Mouse (Mus musculus) lung, embryonic 14.5 days (tissue): ENCODE measurements at regions not wholly inside any gene's neighbourhood (a gene's known extent, or its start where the extent isn't known, plus 50 kb on each side); places are given as distances from the start of the nearest gene placed in this dataset.
A peak's percentile ranks its signal among the peaks of the same experiment; 100 is the strongest.

ENCODE experiments used
- ATAC-seq: fragments of 200-750 bp; cut with Nextera tagmentation; 2 replicates; pipeline ENCODE4 v1.8.0; 2017; ENCODE audit warnings: mild to moderate bottlenecking, moderate TSS enrichment, moderate library complexity; ENCODE audit not compliant: insufficient read depth
- DNase-seq: peaks from one replicate; pipeline ENCODE4 v3.0.0-alpha.2; 2015
- H3K27ac ChIP-seq: fragments of 300-500 bp; sonication (generic); 2 replicates; pipeline ENCODE4 v1.5.1; 2014; ENCODE audit warnings: low read depth, mild to moderate bottlenecking, moderate library complexity
- H3K27me3 ChIP-seq: fragments of 300-500 bp; sonication (generic); 2 replicates; pipeline ENCODE4 v1.6.1; 2014; ENCODE audit warnings: low read length, control low read depth; ENCODE audit not compliant: insufficient read depth
- H3K36me3 ChIP-seq: fragments of 300-500 bp; sonication (generic); 2 replicates; pipeline ENCODE4 v1.6.1; 2014; ENCODE audit warnings: control low read depth; ENCODE audit not compliant: insufficient read depth
- H3K4me1 ChIP-seq: fragments of 300-500 bp; sonication (generic); 2 replicates; pipeline ENCODE4 v1.6.1; 2014; ENCODE audit warnings: antibody characterized with exemption, control low read depth; ENCODE audit not compliant: insufficient read depth
- H3K4me2 ChIP-seq: fragments of 300-500 bp; sonication (generic); 2 replicates; pipeline ENCODE4 v1.6.1; 2014; ENCODE audit warnings: mild to moderate bottlenecking
- H3K4me3 ChIP-seq: fragments of 300-500 bp; sonication (generic); 2 replicates; pipeline ENCODE4 v1.5.1; 2014; ENCODE audit warnings: low read depth, low read length
- H3K9ac ChIP-seq: fragments of 300-500 bp; sonication (generic); 2 replicates; pipeline ENCODE4 v1.6.1; 2014
- H3K9me3 ChIP-seq: fragments of 300-500 bp; sonication (generic); 2 replicates; pipeline ENCODE4 v1.6.1; 2016; ENCODE audit warnings: low read depth, low read length, control low read depth
- CTCF ChIP-seq: IDR thresholded peaks from 2 replicates; pipeline ENCODE4 v1.5.1; 2016; ENCODE audit warnings: antibody characterized with exemption, low read depth
- WGBS: fragments of 180-500 bp; shearing (Covaris S2); extraction: QIAGEN DNeasy Blood & Tissue Kit; methylation state at CpG from one replicate; pipeline ENCODE4 v1.1.7; 2014; 5-methylcytosine and 5-hydroxymethylcytosine counted together

GRCm38 (mm10) chrX:37753474-37753873 is 51.2 kb upstream of the Rhox5 start:
- TF ChIP-seq CTCF, result no peak
- H3K4me1 ChIP-seq, result no peaks in the 10 kb centered on the region

GRCm38 (mm10) chrX:37754385-37754784 is 50.3 kb upstream of the Rhox5 start:
- no peaks in the 10 kb centered on the region for H3K4me1 ChIP-seq
- DNase-seq, result no peak
- no peaks in the 10 kb centered on the region for H3K36me3 ChIP-seq
- no peak overlapping the region for H3K27ac ChIP-seq
- no peak for TF ChIP-seq CTCF
- H3K9me3 ChIP-seq, result no peaks in the 10 kb centered on the region
- no peak overlapping the region for H3K4me3 ChIP-seq
- no peak for ATAC-seq
- H3K9ac ChIP-seq, result no peak overlapping the region
- WGBS, result 83% methylated on average over 8 of the region's 8 CpGs
- H3K27me3 ChIP-seq, result no peaks in the 10 kb centered on the region
- H3K4me2 ChIP-seq, result no peak overlapping the region

More at GRCm38 (mm10) chrX:37753474-37753873, 51.2 kb upstream of the Rhox5 start:
- Histone ChIP-seq H3K9me3 (no peaks in the 10 kb centered on the region), H3K4me3 (no peak overlapping the region), H3K27me3 (no peaks in the 10 kb centered on the region), H3K36me3 (no peaks in the 10 kb centered on the region), H3K4me2 (no peak overlapping the region), H3K27ac (peak overlapping the region; percentile 46; the same call in 1 of the 2 replicates), H3K9ac (no peak overlapping the region)
- 19% methylated on average over 5 of the region's 5 CpGs for WGBS
- ATAC-seq (peak; percentile 80), DNase-seq (peak; percentile 57)
